Mouse (Mus musculus): ENCODE measurements around the gene Galnt10.

- TF ChIP-seq POLR2A (IDR thresholded peaks at IDR 0.05; ENCODE audit: low read depth, low read length) (no peak), CTCF (IDR thresholded peaks at IDR 0.05; ENCODE audit: extremely low read depth, insufficient read length, insufficient replicate concordance, low read depth, low read length) (no peak)
These were observed 49.2 kb downstream of the Galnt10 start for GRCm38 (mm10) chr11:57694486-57694885.
